Mouse (Mus musculus): Measurements from ENCODE around the gene Znhit3. TPM values are rescaled to one million over a fixed set of nuclear protein-coding genes. Genes with fewer than 3 reads are reported as not detected.
A peak's percentile ranks its signal among the peaks of the same experiment; 100 is the strongest.

Gene Znhit3
- polyA plus RNA-seq, 1 experiment from 2014 or later, result 46.5 TPM

DNA sequence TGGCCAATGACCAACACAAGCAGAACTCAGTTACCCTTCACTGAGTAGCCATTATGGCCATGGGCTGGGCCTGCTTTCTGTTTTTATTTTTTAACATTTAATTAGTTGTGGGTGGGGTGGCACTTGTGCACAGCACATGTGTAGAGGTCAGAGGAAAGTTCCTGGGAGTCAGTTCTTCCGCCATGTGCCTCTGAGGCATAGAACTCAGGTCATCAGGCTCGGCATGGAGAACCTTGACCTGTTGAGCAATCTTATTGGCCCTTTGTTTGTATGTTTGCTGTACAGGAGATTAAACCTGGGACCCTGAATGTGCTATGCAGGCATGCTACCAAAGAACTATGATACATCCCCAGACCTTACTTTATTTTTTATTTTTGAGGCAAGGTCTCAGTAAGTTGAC is 26.7 kb downstream of the Znhit3 start:
- H3K4me3 ChIP-seq (ENCODE audit: low read depth, low read length), result no peak overlapping the region
- DNase-seq (ENCODE audit: low spot score) (no peak), ATAC-seq (ENCODE audit: low read depth) (no peak)
- H3K27ac ChIP-seq (replicated peaks; ENCODE audit: low read depth, low read length), result no peak overlapping the region
- 85% methylated on average over 2 of the region's 2 CpGs for WGBS
- H3K27me3 ChIP-seq (replicated peaks; ENCODE audit: control insufficient read depth, insufficient read depth, low read length), result no peaks in the 10 kb centered on the region
- no peaks in the 10 kb centered on the region for H3K9me3 ChIP-seq (ENCODE audit: control insufficient read depth, low read length)
- H3K9ac ChIP-seq (ENCODE audit: low read depth, low read length), result no peak overlapping the region
- H3K4me2 ChIP-seq (ENCODE audit: low read depth, low read length), result no peak overlapping the region
- H3K4me1 ChIP-seq (ENCODE audit: control insufficient read depth, insufficient read depth, low read length), result no peaks in the 10 kb centered on the region
- peaks cover 82% of the 10 kb centered on the region for H3K36me3 ChIP-seq (ENCODE audit: control insufficient read depth, insufficient read depth, low read length)

DNA sequence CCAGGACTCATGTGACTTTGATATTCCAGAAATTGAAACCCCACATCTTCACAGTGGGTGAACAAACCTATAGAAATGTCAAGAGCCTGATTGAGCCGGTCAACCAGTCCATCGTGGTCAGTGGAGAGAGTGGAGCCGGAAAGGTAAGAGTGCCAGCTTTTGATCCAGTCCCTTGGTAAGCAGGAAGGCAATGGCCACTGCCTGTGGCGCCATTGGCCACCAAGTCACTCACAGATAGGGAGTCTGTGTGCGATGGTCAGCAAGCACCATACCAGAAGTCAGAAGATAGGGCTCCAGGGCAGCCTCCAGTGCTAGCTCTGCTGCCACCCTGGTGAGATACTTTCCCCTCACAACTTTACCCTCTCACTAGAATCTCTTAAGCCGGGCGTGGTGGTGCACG is 28.1 kb downstream of the Znhit3 start:
- no peaks in the 10 kb centered on the region for H3K4me1 ChIP-seq (ENCODE audit: control insufficient read depth, insufficient read depth, low read length)
- no peaks in the 10 kb centered on the region for H3K27me3 ChIP-seq (replicated peaks; ENCODE audit: control insufficient read depth, insufficient read depth, low read length)
- no peaks in the 10 kb centered on the region for H3K9me3 ChIP-seq (ENCODE audit: control insufficient read depth, low read length)
- no peak overlapping the region for H3K27ac ChIP-seq (replicated peaks; ENCODE audit: low read depth, low read length)
- H3K4me2 ChIP-seq (ENCODE audit: low read depth, low read length), result no peak overlapping the region
- H3K4me3 ChIP-seq (ENCODE audit: low read depth, low read length), result no peak overlapping the region
- H3K9ac ChIP-seq (ENCODE audit: low read depth, low read length), result no peak overlapping the region
- DNase-seq (ENCODE audit: low spot score) (no peak), ATAC-seq (ENCODE audit: low read depth) (no peak)
- H3K36me3 ChIP-seq (ENCODE audit: control insufficient read depth, insufficient read depth, low read length), result peaks cover 88% of the 10 kb centered on the region
- WGBS, result 98% methylated on average over 8 of the region's 8 CpGs

DNA sequence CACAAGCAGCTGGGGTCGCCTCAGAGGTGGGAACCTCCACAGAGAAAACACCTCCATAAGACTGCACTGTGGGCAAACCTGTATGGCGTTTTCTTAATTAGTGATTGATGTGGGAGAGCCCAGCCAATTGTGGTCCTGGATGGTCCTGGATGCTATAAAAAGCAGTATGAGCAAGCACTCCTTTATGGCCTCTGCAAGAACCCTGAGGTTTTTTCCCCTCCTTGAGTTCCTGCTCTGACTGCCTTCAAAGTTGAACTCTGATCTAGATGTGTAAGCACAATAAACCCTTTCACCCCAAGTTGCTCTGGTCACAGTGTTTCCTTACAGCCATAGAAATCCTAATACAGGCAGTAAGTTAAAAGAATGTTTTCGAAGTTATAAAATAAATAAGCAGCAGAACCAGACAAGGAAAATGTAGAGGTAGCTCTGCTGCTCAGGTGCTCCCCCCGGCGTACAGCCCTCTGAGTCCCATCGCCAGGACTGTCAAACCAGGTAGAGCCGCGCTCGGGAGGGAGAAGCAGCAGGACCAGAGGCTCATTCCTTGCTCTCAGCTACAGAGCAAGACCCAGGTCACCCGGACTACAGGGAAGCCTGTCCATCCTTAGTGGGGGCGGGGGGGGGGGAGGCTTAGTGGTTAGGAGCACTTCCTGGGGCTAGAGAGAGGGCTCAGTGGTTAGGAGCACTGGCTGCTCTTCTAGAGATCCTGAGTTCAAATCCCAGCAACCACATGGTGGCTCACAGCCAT is 29.2 kb downstream of the Znhit3 start:
- no peak for ATAC-seq (ENCODE audit: low read depth)
- 92% methylated on average over 11 of the region's 11 CpGs for WGBS
- H3K36me3 ChIP-seq (ENCODE audit: control insufficient read depth, insufficient read depth, low read length), result peaks cover 80% of the 10 kb centered on the region

DNA sequence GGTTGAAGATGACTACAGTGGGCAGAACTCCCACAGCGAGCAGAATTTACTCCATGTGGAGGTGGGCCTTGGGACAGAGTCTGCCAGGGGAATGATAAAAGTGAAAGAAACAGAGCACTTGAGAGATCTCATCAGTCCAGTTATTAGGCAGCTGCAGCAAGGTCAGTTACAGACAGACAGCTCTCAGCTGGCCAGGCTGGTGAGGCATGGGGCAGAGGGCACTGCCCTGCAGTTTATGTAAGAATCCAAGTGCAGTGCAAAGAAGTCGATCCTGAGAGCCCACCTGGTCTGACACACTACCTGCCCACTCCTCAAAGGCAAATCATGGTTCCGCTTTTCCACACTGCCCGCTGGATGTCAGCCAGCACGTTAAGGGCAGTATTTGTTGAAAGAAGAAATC is 29.9 kb downstream of the Znhit3 start:
- H3K4me3 ChIP-seq (ENCODE audit: low read depth, low read length), result no peak overlapping the region
- no peak overlapping the region for H3K9ac ChIP-seq (ENCODE audit: low read depth, low read length)
- no peak overlapping the region for H3K4me2 ChIP-seq (ENCODE audit: low read depth, low read length)
- H3K27ac ChIP-seq (replicated peaks; ENCODE audit: low read depth, low read length), result no peak overlapping the region
- H3K4me1 ChIP-seq (ENCODE audit: control insufficient read depth, insufficient read depth, low read length), result peaks cover 2% of the 10 kb centered on the region; the same call in 1 of the 2 replicates
- ATAC-seq (ENCODE audit: low read depth) (no peak), DNase-seq (ENCODE audit: low spot score) (no peak)
- peaks cover 73% of the 10 kb centered on the region for H3K36me3 ChIP-seq (ENCODE audit: control insufficient read depth, insufficient read depth, low read length)
- no peaks in the 10 kb centered on the region for H3K9me3 ChIP-seq (ENCODE audit: control insufficient read depth, low read length)
- WGBS, result 85% methylated on average over 5 of the region's 5 CpGs
- no peaks in the 10 kb centered on the region for H3K27me3 ChIP-seq (replicated peaks; ENCODE audit: control insufficient read depth, insufficient read depth, low read length)

More for the DNA sequence above, 29.2 kb downstream of the Znhit3 start:
- H3K27me3 ChIP-seq (replicated peaks; ENCODE audit: control insufficient read depth, insufficient read depth, low read length), result no peaks in the 10 kb centered on the region
- no peak overlapping the region for H3K4me2 ChIP-seq (ENCODE audit: low read depth, low read length)
- no peaks in the 10 kb centered on the region for H3K4me1 ChIP-seq (ENCODE audit: control insufficient read depth, insufficient read depth, low read length)
- no peak overlapping the region for H3K27ac ChIP-seq (replicated peaks; ENCODE audit: low read depth, low read length)
- no peaks in the 10 kb centered on the region for H3K9me3 ChIP-seq (ENCODE audit: control insufficient read depth, low read length)
- no peak for DNase-seq (ENCODE audit: low spot score)
- H3K4me3 ChIP-seq (ENCODE audit: low read depth, low read length), result no peak overlapping the region
- no peak overlapping the region for H3K9ac ChIP-seq (ENCODE audit: low read depth, low read length)

DNA sequence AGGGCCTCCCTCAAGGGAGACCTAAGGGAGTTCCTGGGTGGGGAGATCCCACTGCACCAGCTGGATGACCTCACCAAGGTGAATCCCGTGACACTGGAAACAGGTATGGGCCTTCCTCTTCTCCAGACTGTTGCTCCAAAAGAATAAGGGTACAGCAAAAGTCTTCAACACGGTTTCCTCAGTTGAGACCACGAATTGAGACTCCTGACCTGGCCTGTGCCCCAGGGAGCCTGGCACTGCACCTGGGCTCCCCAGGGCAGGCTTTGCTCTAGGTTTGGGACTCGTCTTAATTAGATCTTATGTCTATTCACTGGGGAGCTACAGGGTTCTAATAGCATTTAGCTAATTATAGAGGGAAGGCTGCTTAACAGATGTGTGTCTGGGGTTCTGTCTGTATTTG is 30.9 kb downstream of the Znhit3 start:
- ATAC-seq (ENCODE audit: low read depth), result peak; percentile 54; the same call in 1 of the 2 replicates
- Histone ChIP-seq H3K9me3 (ENCODE audit: control insufficient read depth, low read length) (no peaks in the 10 kb centered on the region), H3K4me3 (ENCODE audit: low read depth, low read length) (no peak overlapping the region), H3K27ac (replicated peaks; ENCODE audit: low read depth, low read length) (no peak overlapping the region), H3K4me1 (ENCODE audit: control insufficient read depth, insufficient read depth, low read length) (peaks cover 7% of the 10 kb centered on the region; the same call in 1 of the 2 replicates), H3K4me2 (ENCODE audit: low read depth, low read length) (no peak overlapping the region), H3K9ac (ENCODE audit: low read depth, low read length) (no peak overlapping the region), H3K36me3 (ENCODE audit: control insufficient read depth, insufficient read depth, low read length) (peaks cover 67% of the 10 kb centered on the region), H3K27me3 (replicated peaks; ENCODE audit: control insufficient read depth, insufficient read depth, low read length) (no peaks in the 10 kb centered on the region)
- WGBS, result 68% methylated on average over 4 of the region's 4 CpGs
- peak; percentile 9 for DNase-seq (ENCODE audit: low spot score)

DNA sequence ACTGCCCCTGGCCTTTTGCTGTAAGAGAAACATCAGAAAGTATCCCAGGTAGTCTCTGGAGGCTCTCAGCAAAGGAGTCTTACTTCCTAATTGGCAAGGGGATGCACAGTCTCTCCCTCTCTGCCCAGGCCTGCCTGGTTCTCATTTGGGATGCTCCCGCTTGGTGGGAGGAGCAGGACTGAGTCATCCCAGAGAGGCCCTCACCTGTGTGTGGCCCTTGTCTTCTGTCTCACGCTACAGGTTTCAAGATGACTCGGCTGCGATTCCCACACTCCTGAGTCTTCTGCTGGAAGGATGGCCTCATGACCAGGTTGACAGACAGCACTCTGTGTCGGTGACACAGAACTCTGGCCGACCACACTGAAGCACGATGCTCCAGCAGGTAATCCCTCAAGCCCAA is 33.8 kb downstream of the Znhit3 start:
- H3K36me3 ChIP-seq (ENCODE audit: control insufficient read depth, insufficient read depth, low read length), result peaks cover 43% of the 10 kb centered on the region

DNA sequence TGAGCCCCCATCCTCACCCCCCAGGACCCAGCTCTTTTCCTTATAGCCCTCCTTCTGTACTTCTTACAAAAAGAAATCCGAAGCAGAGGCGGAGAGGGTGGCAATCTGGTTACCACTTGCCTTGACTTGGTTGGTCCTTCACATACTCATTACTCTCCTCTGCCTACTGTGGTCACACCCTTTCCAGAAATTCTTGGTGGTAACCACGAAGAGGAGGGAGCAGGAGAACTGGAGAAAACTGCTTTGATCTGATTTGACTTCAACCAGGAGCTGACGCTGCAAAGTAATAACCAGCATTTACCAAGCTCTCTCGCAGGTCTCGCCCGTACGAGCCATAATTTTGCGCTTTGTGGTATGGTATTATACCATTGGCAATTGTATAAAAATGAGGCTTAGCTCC is 35.2 kb downstream of the Znhit3 start:
- WGBS, result 40% methylated on average over 9 of the region's 9 CpGs
- ATAC-seq (ENCODE audit: low read depth) (peak; percentile 16; the same call in 1 of the 2 replicates), DNase-seq (ENCODE audit: low spot score) (peak; percentile 62)
- Histone ChIP-seq H3K27me3 (replicated peaks; ENCODE audit: control insufficient read depth, insufficient read depth, low read length) (no peaks in the 10 kb centered on the region), H3K4me1 (ENCODE audit: control insufficient read depth, insufficient read depth, low read length) (peaks cover 10% of the 10 kb centered on the region), H3K27ac (replicated peaks; ENCODE audit: low read depth, low read length) (peak overlapping the region; percentile 92), H3K4me2 (ENCODE audit: low read depth, low read length) (peak overlapping the region; percentile 73), H3K4me3 (ENCODE audit: low read depth, low read length) (peak overlapping the region; percentile 75), H3K36me3 (ENCODE audit: control insufficient read depth, insufficient read depth, low read length) (peaks cover 30% of the 10 kb centered on the region), H3K9me3 (ENCODE audit: control insufficient read depth, low read length) (no peaks in the 10 kb centered on the region), H3K9ac (ENCODE audit: low read depth, low read length) (peak overlapping the region; percentile 77)

More for the DNA sequence above, 33.8 kb downstream of the Znhit3 start:
- Histone ChIP-seq H3K27me3 (replicated peaks; ENCODE audit: control insufficient read depth, insufficient read depth, low read length) (no peaks in the 10 kb centered on the region), H3K4me1 (ENCODE audit: control insufficient read depth, insufficient read depth, low read length) (peaks cover 10% of the 10 kb centered on the region), H3K9ac (ENCODE audit: low read depth, low read length) (no peak overlapping the region), H3K4me3 (ENCODE audit: low read depth, low read length) (no peak overlapping the region), H3K27ac (replicated peaks; ENCODE audit: low read depth, low read length) (no peak overlapping the region), H3K4me2 (ENCODE audit: low read depth, low read length) (no peak overlapping the region), H3K9me3 (ENCODE audit: control insufficient read depth, low read length) (no peaks in the 10 kb centered on the region)
- DNase-seq (ENCODE audit: low spot score) (no peak), ATAC-seq (ENCODE audit: low read depth) (no peak)
- 91% methylated on average over 7 of the region's 7 CpGs for WGBS

DNA sequence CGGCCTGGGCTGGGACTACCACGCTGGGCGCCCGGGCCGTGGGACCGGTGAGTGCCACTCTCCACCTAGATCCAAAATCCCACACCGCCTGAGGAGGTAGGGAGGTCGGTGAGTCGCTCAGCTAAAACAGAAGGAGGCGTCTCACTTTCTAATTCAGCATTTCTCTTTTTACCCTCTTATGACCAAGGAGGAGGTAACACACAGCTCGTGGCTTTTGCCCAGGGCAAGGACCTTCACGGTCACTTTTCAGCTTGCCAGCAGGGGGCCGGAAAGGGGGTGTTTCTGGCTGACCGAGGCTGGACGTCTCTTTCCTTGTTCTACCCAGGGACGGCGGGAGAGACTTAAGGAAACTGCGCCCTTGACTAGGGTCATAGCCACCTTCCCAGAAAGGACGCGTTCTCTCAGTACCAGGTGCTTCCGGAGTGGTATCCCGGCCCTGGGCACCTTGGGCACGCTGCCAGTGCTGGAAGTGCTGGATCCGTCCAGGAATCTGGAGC is 35.7 kb downstream of the Znhit3 start:
- under 1% methylated on average over 22 of the region's 24 CpGs for WGBS
- Histone ChIP-seq H3K27me3 (replicated peaks; ENCODE audit: control insufficient read depth, insufficient read depth, low read length) (no peaks in the 10 kb centered on the region), H3K9ac (ENCODE audit: low read depth, low read length) (peak overlapping the region; percentile 77), H3K27ac (replicated peaks; ENCODE audit: low read depth, low read length) (peak overlapping the region; percentile 92), H3K36me3 (ENCODE audit: control insufficient read depth, insufficient read depth, low read length) (peaks cover 27% of the 10 kb centered on the region), H3K4me1 (ENCODE audit: control insufficient read depth, insufficient read depth, low read length) (peaks cover 10% of the 10 kb centered on the region), H3K4me3 (ENCODE audit: low read depth, low read length) (peak overlapping the region; percentile 75), H3K9me3 (ENCODE audit: control insufficient read depth, low read length) (no peaks in the 10 kb centered on the region), H3K4me2 (ENCODE audit: low read depth, low read length) (peak overlapping the region; percentile 73)
- peak; percentile 31 for ATAC-seq (ENCODE audit: low read depth)
- DNase-seq (ENCODE audit: low spot score), result peak; percentile 59

Measured in embryonic facial prominence, embryonic 14.5 days (tissue).